Mouse (Mus musculus) c-Kit-positive CD71-negative TER-119-negative erythroid progenitor cells, embryonic 14.5 days (primary cell): ENCODE measurements around the gene Mageb16.

Source experiments
- DNase-seq: peaks from one replicate; pipeline ENCODE4 v3.0.0-alpha.2; 2013; ENCODE audit warnings: low read depth

Gene Mageb16

DNA sequence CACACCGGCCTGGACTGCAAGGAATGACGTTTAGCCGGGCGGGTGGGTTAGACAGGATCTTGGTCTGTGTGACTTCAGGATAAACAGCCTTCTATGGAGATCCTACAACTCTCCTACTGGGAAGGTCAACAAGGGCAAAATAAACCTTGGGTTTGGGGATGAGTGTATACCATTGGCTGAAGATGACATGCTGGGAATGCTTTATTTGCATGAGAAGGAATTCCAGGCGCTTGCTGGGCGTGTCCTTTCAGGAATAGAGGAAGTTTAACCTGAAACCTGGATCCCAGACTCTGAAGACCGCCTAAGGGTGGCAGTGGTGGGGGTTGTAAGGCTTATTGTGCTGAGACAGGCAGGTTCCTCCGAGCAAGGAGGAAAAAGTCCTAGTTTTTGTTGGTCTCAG, at the start of gene Mageb16:
TSS of gene Mageb16 (minus strand) at position 25 of the 400 bp plus-strand sequence.
- no peak for DNase-seq

DNA sequence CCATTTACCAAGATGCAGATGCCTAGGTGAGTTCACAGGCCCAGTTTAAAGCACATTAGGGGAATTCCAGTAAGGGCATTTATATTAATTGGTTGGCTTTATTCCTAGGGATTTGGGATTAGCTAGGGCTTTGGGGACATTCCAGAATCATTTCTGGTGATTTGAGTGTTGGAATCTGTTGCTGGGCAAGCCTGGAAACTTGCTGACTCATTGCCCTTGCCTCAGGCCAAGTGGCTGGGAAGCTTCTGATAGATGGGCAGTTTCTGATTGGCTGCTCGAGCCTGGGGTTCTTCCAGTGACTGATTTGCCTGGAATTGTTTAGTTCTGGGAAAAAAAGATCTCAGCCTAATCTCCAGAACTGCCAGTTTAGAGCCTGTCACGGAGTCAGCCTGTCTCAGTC, 20.1 kb downstream of the Mageb16 start:
- no peak for DNase-seq

DNA sequence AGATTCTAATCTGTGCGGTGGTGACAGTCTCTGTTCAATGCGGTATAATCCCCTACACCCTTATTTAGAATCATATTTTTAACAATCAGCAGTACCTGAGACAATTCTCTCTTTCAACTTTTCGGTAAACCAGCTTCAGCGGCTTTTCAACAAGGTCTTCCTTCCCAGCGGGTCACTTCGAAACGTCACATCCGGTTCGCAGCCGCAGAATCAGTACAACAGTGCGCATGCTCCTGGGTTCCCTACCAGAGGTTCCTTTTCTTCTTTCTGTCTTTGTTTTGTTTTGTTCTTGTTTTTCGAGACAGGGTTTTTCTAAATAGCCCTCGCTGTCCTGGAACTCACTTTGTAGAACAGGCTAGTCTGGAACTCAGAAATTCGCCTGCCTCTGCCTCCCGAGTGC, 35.8 kb downstream of the Mageb16 start:
- DNase-seq, result no peak

DNA sequence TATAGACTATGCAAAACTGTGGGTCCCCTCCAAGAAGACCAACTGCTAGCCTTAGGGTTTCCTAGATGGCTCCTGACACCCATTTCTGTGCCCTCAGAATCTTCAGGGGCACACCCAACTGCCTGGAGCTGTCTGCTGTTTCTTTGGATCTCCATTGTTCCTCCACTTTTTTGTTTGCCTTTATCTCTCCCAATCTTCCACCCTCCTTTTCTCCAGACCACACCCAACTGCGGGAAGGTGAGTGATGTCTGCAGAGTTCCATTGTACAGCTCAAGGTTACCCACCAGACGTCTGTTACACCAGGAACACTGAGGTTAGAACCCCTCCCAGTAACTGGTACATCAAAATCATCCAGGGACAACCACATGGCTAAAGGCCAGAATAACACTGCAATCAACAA, 64.8 kb downstream of the Mageb16 start:
- no peak for DNase-seq
